Mouse (Mus musculus) cerebellum, adult 9-10 months (tissue): ENCODE data around the gene Gm17268.

ENCODE experiments used
- DNase-seq: peaks from one replicate; pipeline ENCODE4 v3.0.0; 2022

The Gm17268 gene

DNA sequence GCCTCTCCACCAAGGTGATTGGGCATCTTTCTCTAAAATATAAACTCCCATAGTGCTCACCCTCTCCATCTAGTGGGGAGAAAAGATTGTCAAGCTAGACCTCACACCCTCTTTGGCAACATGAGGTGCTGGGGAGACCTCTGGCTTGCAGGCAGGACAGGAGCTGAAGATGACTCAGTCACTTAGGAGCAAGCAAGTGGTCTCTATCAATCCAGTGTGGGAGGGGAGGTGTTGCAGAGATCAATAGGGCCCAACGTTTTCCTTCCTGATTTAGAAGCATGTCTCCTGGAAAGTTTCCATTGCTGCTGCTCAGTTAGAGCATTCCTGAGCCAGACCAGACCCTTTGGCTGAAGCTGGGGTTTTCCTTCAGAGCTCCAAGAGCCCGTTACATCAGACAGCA is at the start of gene Gm17268:
Gene Gm17268 (minus strand): TSS at position 28 of the 400 bp plus-strand sequence.
- DNase-seq: no peak

DNA sequence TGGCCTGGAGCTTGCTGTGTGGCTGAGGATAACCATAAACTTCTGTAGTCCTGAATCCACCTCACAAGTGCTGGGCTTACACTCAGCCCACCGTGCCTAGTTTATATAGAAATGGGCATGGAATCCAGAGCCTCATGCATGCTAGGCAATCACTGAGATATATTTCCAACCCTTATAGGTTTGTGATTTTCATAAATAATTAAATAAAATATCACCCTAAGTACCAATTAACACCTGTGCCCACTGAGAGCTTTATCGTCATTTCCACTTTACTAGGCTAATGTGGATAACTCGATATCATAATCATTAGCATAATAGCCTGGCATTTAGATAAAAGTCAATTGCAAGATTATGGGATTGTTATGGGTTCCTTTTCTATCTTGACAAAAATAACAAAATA is 46.0 kb upstream of the Gm17268 start:
- no peak for DNase-seq

DNA sequence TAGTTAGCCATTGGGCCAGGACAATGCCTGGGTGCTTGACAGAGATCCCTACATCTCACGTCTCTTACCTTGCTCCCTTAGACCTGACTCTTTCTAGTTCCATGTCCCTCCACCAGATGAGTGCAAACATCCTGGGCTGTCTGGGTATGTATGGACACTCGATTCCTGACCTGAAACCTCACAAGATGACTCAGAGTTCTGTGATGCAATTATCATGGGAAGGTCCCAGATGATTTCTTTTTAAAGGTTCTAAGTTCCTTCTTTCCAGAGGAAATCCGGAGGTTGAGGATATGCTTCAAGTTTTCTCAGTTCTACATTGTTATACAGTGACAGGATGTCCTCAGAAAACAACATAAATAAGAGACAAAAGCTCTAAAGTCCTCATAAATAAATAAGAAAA is 42.5 kb upstream of the Gm17268 start:
- DNase-seq: no peak

DNA sequence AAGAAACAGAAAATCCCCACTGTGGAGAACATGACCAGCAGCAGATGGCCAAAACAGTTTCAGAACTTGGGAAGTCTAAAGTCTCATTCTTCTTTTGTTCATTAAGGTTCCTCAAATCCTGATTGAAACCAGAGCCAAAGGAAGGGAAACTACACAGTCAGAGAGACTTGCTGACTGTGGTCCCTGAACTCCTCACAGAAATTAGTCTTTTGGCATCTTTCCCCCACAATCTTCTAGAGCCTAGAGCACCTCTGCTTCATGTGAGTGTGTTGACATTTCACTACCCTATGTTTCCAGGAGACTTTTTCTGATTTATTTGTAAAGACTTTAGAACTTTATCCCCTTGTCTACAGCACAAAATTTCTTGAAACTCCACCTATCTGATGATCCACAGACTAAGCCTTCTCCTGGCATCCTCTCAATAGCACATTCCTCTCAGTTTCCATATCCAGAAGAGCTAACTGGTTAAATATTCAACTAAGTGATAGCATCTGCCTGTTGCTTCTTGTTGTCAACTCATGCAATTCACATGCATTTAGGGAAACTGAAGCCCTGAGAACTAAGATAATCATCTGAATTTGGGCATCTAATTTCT is 39.9 kb upstream of the Gm17268 start:
- no peak for DNase-seq

DNA sequence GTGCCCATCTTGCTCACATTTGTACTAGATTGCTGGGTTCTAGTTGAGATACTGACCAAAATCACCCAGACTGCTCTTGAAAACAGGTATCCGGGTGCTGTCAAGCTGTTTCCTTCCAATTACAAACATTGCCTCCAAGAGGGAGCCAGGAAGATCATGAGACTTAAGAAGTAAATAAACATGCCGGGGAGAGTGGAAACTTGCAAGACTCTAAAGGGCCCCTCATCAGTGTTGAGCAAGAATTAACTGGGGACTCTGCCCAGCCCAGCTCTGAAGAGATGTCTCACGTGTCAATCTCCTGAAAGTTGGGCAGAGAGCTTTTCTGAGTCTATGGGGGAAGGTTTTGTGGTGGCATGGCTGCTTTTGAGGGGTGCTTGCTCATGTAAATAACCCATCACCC is 38.7 kb upstream of the Gm17268 start:
- no peak for DNase-seq

- DNase-seq: no peak
Observed at GRCm38 (mm10) chr11:82073686-82074085, 35.3 kb upstream of the Gm17268 start.

DNA sequence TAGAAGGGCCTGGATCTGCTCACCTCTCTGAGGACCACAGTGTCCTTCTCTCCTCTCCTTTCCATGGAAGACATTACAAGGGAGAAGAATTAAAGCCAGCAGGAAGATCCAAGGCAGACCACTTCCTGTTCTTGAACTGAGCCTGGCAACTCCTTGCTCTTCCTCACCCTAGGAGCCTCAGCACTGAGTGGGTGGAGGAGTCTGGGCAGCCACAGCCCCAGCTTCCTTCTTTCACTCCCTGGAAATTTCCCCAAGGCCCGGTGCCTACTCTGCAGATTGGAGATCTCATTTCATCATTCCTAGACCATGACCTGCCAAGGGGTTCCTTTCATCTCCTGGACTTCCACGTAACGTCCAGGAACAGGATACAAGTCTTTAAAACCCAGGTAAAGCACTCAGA is 34.6 kb upstream of the Gm17268 start:
- DNase-seq: no peak

- no peak for DNase-seq
Observed at GRCm38 (mm10) chr11:82072374-82072773, 34.0 kb upstream of the Gm17268 start.

DNA sequence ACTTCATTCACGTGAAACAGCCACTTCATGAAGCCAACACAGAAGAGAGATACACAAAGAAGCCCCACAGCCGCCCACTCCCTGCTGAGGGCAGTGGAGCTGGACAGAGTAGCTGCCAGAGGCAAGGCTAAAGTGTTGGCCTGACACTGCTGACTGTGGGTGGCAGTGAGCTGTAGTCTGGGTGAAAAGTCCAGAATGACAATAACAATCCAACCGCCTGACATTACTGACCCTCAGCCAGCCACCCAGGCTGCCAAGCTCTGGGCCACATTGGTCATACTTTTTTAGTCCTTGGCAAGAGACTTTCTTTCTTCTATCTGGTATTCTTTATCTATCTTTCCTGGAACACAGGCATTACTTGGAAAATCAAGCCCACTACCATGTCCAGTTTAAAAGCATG is 32.7 kb upstream of the Gm17268 start:
- no peak for DNase-seq

DNA sequence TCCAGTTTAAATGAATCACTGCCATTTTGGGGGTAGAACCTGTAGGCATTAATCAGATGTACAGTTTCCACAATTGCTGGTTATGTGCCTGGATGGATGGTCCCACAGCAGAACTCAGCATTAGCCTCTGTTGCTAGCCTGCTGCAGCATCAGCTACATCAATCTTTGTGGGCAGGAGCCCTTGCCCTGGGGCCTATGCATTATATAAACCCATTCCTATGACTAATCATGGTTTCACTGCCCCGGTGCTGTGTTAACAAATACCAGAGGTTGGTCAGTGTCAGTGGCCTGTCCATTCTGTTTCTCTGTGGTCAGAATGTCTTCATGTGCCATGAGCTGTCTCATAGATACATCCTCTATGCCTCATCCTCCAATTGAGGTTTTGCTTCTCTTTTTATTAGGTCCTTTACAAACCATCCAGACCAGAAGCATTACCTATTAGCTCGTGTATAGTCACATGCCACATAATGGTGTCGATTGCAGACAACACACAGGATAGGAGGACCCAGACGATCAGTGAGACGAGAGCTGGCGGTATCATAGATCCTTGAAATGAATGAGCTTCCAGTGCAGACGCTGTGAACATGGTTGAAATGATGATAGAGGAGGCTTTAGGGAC is 28.7 kb upstream of the Gm17268 start:
- DNase-seq: no peak

- DNase-seq: no peak
Observed at GRCm38 (mm10) chr11:82063454-82063853, 25.1 kb upstream of the Gm17268 start.

DNA sequence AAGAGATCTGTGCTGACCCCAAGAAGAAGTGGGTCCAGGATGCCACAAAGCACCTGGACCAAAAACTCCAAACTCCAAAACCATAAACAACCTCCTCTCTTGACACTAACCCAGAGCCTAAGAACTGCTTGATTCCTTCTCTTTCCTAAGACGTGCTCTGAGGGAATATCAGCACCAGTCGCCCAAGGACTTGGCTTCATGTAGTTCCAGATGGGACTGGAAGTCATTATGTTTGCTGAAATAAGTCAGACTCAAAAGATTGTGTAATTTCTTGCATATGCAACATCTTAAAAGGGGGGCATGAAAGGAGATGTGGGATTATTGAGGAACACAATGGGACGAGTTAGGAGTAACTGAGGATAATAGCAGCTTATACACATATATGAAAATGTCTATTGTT is 23.9 kb upstream of the Gm17268 start:
- no peak for DNase-seq

GRCm38 (mm10) chr11:82057646-82058045 is 19.3 kb upstream of the Gm17268 start, which contains the start of gene Ccl11:
TSS of gene Ccl11 (plus strand) at chr11:82057823.
- no peak for DNase-seq

GRCm38 (mm10) chr11:82053849-82054248 is 15.5 kb upstream of the Gm17268 start:
- no peak for DNase-seq

DNA sequence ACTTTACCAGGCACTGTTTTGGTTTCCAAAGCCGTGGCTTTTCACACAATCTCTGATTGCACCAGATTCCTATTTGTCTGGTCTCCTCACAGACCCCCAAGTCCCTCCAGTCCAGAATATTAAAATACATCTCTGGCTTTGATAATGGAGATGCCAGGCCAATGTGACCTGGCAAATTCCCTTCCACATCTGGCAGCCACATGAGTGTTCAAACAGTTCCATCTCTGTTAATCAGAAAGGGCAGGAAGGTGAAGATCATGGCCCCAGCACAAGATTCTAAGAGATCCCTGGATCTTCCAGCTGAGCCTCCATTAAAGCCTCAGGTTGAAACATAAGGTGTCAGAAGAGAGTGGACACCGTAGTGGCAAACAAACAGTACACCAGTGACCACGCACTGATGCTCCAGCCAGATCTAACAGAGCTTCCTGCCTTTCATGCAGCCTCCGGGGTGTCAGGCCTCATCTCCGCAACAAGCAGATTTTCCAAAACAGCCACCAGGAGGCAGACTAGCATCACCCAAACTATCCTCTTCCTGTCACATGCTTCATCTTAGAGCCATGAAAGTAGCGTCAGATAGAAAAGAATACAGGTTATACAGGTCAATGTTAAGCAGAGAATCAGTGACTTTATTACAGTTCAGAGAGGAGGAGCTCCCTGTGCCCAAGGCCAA is 9.5 kb upstream of the Gm17268 start:
- no peak for DNase-seq

- no peak for DNase-seq
Observed at GRCm38 (mm10) chr11:82045471-82045870, 7.1 kb upstream of the Gm17268 start, which contains the start of gene Ccl7. TSS of gene Ccl7 (plus strand) at chr11:82045712.

- DNase-seq: no peak
Observed at GRCm38 (mm10) chr11:82041671-82042080, 3.3 kb upstream of the Gm17268 start.

- DNase-seq: no peak
Observed at GRCm38 (mm10) chr11:82039132-82039660, 834 bp upstream of the Gm17268 start.

- DNase-seq: no peak
Observed at GRCm38 (mm10) chr11:82035857-82036256, 2.5 kb downstream of the Gm17268 start.

GRCm38 (mm10) chr11:82035356-82035755 is 3.0 kb downstream of the Gm17268 start, which contains the start of gene Ccl2:
TSS of gene Ccl2 (plus strand) at chr11:82035571.
- peak; percentile 32 for DNase-seq

DNA sequence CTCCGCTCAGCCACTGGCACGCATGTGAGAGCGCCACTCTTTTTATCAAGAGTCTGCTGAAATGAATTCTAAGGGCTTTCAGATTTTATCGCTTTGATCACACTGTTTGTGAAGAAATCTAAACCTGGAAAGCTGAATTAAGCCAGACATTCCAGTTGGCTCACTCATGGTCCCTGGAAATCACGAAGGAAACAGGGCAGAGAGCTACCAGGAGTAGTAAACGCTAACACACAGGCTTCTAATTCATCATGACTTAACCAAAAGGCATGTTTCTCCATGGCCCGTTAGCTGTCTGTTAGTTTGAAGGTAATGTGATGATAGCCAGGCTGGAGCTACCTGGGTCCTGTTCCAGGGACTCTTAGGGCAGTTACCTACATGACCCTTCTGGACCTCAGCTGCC is 3.9 kb downstream of the Gm17268 start:
- no peak for DNase-seq

- no peak for DNase-seq
Observed at GRCm38 (mm10) chr11:82032678-82033344, 5.6 kb downstream of the Gm17268 start.

- DNase-seq: no peak
Observed at GRCm38 (mm10) chr11:82032136-82032535, 6.2 kb downstream of the Gm17268 start.
